Mouse (Mus musculus): ENCODE measurements around the gene Tmem53. TPM values are rescaled to one million over a fixed set of nuclear protein-coding genes. Genes with fewer than 3 reads are reported as not detected.

Tmem53 gene
- total RNA-seq, 2 experiments from 2014 or later: 4.1 to 4.3 TPM

DNA sequence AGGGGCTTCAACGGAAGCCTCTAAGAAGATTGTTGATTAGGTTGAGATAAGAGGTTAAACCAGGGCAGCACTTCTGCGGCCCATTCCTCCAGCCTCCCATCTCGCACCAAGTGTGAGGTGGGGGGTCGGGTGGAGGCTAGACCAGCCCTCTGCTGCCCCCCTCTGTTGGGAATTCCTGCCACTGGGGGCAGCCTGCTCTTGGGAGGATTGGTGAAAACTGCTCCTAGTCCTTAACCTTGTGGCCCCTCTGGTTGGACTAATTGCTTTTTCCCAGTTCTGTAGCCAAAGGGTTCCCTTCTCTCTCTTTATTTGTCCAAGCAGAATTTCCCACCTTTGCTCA, 61.3 kb downstream of the Tmem53 start:
- no peak for DNase-seq (ENCODE audit: low spot score in 2 of 2)

DNA sequence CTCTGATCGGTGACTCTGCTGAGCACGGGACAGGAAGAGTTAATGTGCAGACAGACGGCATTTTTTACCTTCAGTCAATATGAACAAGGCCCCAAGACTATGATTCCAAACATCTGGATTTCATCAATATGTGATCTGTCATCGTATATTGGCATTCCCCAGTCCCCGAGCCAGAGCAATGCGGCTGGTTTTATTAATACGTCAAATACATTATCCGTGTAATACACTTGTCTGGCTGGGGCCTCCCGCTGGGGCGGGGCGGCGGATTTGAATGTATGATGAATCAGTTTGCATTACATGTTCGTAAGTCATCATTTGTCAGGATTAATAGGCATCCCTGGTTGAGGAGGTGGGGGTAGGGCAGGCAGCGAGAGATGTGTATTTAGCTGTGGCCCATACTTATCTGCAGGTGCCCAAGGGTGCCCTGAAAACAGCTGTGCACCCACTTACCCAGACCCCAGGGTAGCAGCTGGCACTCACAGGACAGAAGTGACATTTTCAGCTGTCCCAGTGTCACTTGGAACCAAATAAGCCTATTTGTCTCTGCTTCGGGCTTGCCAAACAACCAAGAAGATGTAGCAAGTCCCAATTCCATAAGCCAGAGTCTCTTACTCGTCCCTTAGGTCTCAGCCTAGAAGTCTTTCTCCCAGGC, 63.2 kb downstream of the Tmem53 start:
- DNase-seq (ENCODE audit: low spot score in 2 of 2): no peak

DNA sequence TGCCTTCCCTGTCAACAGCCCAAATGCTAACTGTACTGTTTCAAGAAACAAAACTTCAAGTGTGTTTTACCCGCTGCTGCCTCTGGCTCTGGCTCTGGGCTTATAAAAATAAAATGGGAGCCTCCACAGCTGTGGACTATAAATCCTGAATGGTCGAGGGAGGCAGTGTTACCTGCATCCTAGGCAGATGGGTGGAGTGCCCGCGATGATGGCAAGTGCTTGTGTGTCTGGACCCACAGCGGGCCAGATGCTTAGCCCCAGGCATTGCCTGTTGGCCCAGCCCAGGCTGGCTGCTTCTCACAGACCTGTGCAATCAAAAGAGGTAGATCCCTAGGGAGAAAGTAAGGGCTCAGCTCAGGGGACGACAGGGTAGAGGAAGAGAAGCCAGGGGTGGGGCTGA, 65.0 kb downstream of the Tmem53 start:
- no peak for DNase-seq (ENCODE audit: low spot score in 2 of 2)

DNA sequence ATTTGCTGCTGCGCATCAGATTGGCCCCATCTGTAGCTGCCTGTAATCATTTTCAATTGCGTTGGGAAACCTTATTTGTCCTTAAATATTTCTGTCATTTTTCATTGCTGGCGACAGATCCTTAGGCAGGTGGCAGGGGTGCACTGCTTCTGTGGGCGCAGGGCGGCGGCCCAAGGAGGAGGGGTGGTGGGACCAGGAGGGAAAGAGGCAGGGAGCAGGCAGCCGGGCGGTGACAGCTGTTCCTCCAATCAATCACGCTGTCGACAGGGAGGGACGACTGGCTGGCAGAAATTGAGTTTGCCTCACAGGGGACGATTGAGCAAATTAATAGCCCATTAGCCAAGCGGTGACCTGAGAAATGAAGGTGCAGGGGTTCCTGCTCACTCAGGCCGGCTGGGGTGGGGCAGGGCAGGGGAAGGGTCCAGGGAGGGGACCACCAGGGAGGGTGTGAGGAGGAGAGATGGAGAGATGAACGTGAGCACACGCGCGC, 66.0 kb downstream of the Tmem53 start:
- DNase-seq (ENCODE audit: low spot score in 2 of 2): no peak

Other genes starting within 250 kb of the Tmem53 start
- gene Eif2b3, start 232.5 kb upstream of the Tmem53 start, total RNA-seq (2021): 10 to 100 TPM; 18.8 to 20.6 TPM
- gene Ptch2, start 155.9 kb upstream of the Tmem53 start, total RNA-seq (2021): 1 to 10 TPM; 1.1 to 2.0 TPM
- gene Btbd19, start 126.2 kb upstream of the Tmem53 start, total RNA-seq (2021): 10 to 100 TPM; 13.1 to 14.2 TPM
- gene Tctex1d4, start 125.2 kb upstream of the Tmem53 start, total RNA-seq (2021): under 1 TPM in 1 of 2 experiments, not detected in 1; 0.77 TPM
- gene Plk3, start 118.0 kb upstream of the Tmem53 start, total RNA-seq (2021): 10 to 100 TPM; 16.9 to 17.3 TPM
- 100 to 1,000 TPM; 585 to 613 TPM for gene Rps8, start 95.7 kb upstream of the Tmem53 start, total RNA-seq (2021)
- under 1 TPM in 1 of 2 experiments, not detected in 1; 0.16 TPM for gene Kif2c, start 69.3 kb upstream of the Tmem53 start, total RNA-seq (2021)
- gene Armh1, start 174 bp downstream of the Tmem53 start, total RNA-seq (2021): under 1 TPM; 0.26 to 0.40 TPM
- gene Rnf220, start 245.1 kb downstream of the Tmem53 start, total RNA-seq (2021): 100 to 1,000 TPM; 208 to 211 TPM